Mouse (Mus musculus): ENCODE results near the gene Zfand3. TPM values are rescaled to one million over a fixed set of nuclear protein-coding genes. Genes with fewer than 3 reads are reported as not detected.

Gene Zfand3
- polyA plus RNA-seq, 1 experiment = 138 TPM

DNA sequence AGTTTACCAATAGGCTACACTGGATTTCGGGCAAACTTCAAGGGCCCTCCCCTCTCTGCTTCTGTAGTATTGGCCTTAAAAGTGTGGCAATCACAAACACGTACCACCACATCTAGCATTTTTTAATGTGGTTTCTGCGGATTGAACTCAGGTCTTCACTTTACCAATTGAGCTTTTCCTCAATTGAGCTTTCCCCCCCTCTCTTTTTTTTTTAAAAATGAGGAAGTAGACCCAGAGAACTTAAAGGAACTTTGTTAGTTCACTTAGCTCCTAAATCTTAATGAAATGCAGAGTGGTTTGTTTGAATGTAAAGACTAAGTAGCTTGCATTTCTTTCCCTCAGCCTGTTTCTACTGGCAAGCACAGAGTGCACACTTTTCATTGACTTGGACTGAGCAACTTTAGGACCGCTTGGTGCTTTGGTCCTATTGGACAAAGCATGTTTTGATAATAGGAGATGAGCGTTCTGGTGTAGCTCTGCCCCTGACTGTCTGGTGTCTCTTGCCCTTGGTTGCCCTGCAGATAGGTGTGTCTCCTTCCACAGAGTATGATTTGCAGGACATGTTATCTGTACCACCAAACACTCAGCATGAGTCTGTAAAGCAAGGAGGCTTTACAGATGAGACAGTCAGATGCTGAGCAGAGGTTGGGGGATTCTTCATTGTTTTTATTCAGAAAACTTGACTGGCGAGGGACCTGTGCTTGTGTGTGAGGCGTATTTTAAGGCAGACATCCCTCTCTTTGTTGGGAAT lies 108.2 kb downstream of the Zfand3 start:
- Histone ChIP-seq H3K4me3 (no peak overlapping the region), H3K79me2 (ENCODE audit: control insufficient read depth, insufficient read depth) (peaks cover 86% of the 10 kb centered on the region)
- no peak for TF ChIP-seq POLR2AphosphoS2 (IDR thresholded peaks at IDR 0.05; ENCODE audit: insufficient read length, low read depth)

DNA sequence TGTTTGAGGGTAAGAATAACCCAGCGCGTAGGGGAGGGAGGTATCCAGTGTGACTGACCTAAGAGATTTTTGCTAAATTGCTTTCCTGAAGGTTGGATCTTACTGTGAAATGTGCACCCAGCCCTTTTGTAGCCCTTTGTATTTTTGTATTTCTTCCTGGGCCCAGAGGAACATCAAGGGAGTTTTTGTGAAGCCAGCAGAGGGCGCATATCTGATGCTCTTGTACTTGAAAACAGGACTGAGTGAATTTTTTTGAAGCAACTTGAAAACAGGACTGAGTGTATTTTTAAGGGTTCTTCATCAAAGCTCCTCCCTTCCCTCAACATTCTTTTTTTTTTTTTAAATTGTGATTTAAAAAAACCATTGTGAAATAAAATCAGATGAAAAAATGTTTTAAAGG lies 110.2 kb downstream of the Zfand3 start:
- Histone ChIP-seq H3K4me2 (ENCODE audit: low read depth) (no peak overlapping the region), H3K36me3 (ENCODE audit: control insufficient read depth, insufficient read depth) (no peaks in the 10 kb centered on the region), H3K4me3 (no peak overlapping the region), H3K79me2 (ENCODE audit: control insufficient read depth, insufficient read depth) (peaks cover 93% of the 10 kb centered on the region), H3K27me3 (ENCODE audit: control insufficient read depth, insufficient read depth, insufficient read length) (no peaks in the 10 kb centered on the region), H3ac (ENCODE audit: control insufficient read depth, insufficient read length) (no peak overlapping the region)
- TF ChIP-seq MAX (IDR thresholded peaks at IDR 0.05; ENCODE audit: low read depth) (no peak), REST (IDR thresholded peaks at IDR 0.05; ENCODE audit: insufficient read depth, insufficient read length) (no peak), E2F4 (IDR thresholded peaks at IDR 0.05; ENCODE audit: insufficient read depth) (no peak), CEBPB (IDR thresholded peaks at IDR 0.05; ENCODE audit: insufficient read depth, poor library complexity, severe bottlenecking) (no peak), USF1 (IDR thresholded peaks at IDR 0.05; ENCODE audit: low read depth) (no peak), TCF3 (IDR thresholded peaks at IDR 0.05; ENCODE audit: insufficient read length, low read depth) (no peak), POLR2AphosphoS2 (IDR thresholded peaks at IDR 0.05; ENCODE audit: insufficient read length, low read depth) (no peak), MYOG (IDR thresholded peaks at IDR 0.05; ENCODE audit: control insufficient read depth in 1 of 3, insufficient read depth in 1 of 3, insufficient read length in 2 of 3, low read depth in 2 of 3) (no peak), TCF12 (IDR thresholded peaks at IDR 0.05; ENCODE audit: insufficient read depth, poor library complexity, severe bottlenecking) (no peak), MYOD1 (IDR thresholded peaks at IDR 0.05; ENCODE audit: control insufficient read depth in 1 of 3, insufficient read length in 2 of 3, low read depth in 2 of 3) (no peak), POLR2A (IDR thresholded peaks at IDR 0.05; ENCODE audit: insufficient read length, low read depth) (no peak), SRF (IDR thresholded peaks at IDR 0.05; ENCODE audit: control insufficient read depth, insufficient read length, low read depth) (no peak)

More for the DNA sequence above, 108.2 kb downstream of the Zfand3 start:
- no peaks in the 10 kb centered on the region for H3K36me3 ChIP-seq (ENCODE audit: control insufficient read depth, insufficient read depth)
- no peaks in the 10 kb centered on the region for H3K27me3 ChIP-seq (ENCODE audit: control insufficient read depth, insufficient read depth, insufficient read length)
- H3K4me2 ChIP-seq (ENCODE audit: low read depth) = no peak overlapping the region
- H3ac ChIP-seq (ENCODE audit: control insufficient read depth, insufficient read length) = no peak overlapping the region

DNA sequence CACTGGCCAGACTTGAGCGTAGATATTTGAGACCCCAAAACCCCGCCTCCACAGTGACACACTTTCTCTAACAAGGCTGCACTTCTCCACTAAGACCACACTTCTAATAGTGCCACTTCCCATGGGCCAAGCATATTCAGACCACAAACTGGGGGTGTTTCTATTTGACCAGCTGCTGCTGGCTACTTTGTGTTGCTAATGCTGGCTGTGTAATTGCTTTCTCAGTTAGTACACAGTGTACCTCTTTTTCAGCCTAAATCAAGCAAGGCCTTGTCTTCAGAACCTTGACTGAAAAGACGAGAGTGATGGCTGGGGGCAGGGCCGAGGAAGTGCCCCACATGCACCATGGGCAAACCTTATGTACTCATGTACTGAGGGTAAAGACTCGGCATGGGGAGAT lies 111.7 kb downstream of the Zfand3 start:
- Histone ChIP-seq H3K36me3 (ENCODE audit: control insufficient read depth, insufficient read depth) (no peaks in the 10 kb centered on the region), H3ac (ENCODE audit: control insufficient read depth, insufficient read length) (no peak overlapping the region), H3K4me2 (ENCODE audit: low read depth) (no peak overlapping the region), H3K27me3 (ENCODE audit: control insufficient read depth, insufficient read depth, insufficient read length) (no peaks in the 10 kb centered on the region), H3K79me2 (ENCODE audit: control insufficient read depth, insufficient read depth) (peaks cover 87% of the 10 kb centered on the region), H3K4me3 (no peak overlapping the region)
- TF ChIP-seq E2F4 (IDR thresholded peaks at IDR 0.05; ENCODE audit: insufficient read depth) (no peak), MYOD1 (IDR thresholded peaks at IDR 0.05; ENCODE audit: control insufficient read depth in 1 of 3, insufficient read length in 2 of 3, low read depth in 2 of 3) (peak in 1 of 3 experiments; percentile 3), CEBPB (IDR thresholded peaks at IDR 0.05; ENCODE audit: insufficient read depth, poor library complexity, severe bottlenecking) (no peak), POLR2A (IDR thresholded peaks at IDR 0.05; ENCODE audit: insufficient read length, low read depth) (no peak), POLR2AphosphoS2 (IDR thresholded peaks at IDR 0.05; ENCODE audit: insufficient read length, low read depth) (no peak)

DNA sequence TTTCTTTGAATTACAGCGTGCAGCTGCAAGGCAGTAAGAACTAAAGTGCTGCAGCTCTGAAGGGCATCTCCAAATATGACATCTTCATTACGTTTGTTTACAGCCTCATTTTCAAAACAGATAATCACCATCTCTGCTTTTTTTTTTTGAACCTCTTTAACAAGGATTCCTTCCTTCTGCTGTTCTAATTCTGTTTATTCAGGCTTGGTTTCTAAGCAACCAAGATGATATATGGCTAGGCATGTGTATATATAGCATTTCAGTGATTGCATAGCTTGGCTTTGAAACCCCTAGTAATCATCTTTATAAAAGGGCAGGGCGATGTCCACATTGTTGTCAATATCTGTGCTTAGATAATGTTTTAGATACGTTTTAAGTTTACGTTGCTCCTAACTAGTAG lies 113.5 kb downstream of the Zfand3 start:
- TF ChIP-seq REST (IDR thresholded peaks at IDR 0.05; ENCODE audit: insufficient read depth, insufficient read length) = no peak
- no peak for TF ChIP-seq USF1 (IDR thresholded peaks at IDR 0.05; ENCODE audit: low read depth)
- H3K36me3 ChIP-seq (ENCODE audit: control insufficient read depth, insufficient read depth) = no peaks in the 10 kb centered on the region
- H3K79me2 ChIP-seq (ENCODE audit: control insufficient read depth, insufficient read depth) = peaks cover 82% of the 10 kb centered on the region
- H3ac ChIP-seq (ENCODE audit: control insufficient read depth, insufficient read length) = no peak overlapping the region
- H3K4me3 ChIP-seq = no peak overlapping the region
- no peak overlapping the region for H3K4me2 ChIP-seq (ENCODE audit: low read depth)
- no peaks in the 10 kb centered on the region for H3K27me3 ChIP-seq (ENCODE audit: control insufficient read depth, insufficient read depth, insufficient read length)

DNA sequence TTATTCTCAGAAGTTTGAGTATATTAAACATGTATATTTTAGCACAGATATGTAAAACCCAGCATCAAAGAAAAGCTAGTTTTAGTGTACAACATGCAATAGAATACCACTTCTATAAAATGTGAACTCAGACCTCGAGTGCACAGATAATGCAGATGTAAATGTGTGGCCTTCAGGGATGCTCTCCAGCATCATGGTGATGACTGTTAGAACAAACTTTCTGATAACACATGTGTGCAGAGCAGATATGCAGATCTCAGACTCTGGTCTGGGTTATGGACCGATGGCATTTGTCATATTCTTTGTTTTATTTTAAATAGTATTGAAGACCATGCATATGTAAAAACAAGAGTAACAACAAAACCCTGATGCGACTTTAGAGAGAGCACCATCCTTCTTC lies 117.7 kb downstream of the Zfand3 start:
- H3K79me2 ChIP-seq (ENCODE audit: control insufficient read depth, insufficient read depth) = peaks cover 82% of the 10 kb centered on the region
- TF ChIP-seq SRF (IDR thresholded peaks at IDR 0.05; ENCODE audit: control insufficient read depth, insufficient read length, low read depth) (no peak), POLR2A (IDR thresholded peaks at IDR 0.05; ENCODE audit: insufficient read length, low read depth) (no peak), TCF3 (IDR thresholded peaks at IDR 0.05; ENCODE audit: insufficient read length, low read depth) (no peak), REST (IDR thresholded peaks at IDR 0.05; ENCODE audit: insufficient read depth, insufficient read length) (no peak), MAX (IDR thresholded peaks at IDR 0.05; ENCODE audit: low read depth) (no peak), TCF12 (IDR thresholded peaks at IDR 0.05; ENCODE audit: insufficient read depth, poor library complexity, severe bottlenecking) (no peak), MYOD1 (IDR thresholded peaks at IDR 0.05; ENCODE audit: control insufficient read depth in 1 of 3, insufficient read length in 2 of 3, low read depth in 2 of 3) (no peak), MYOG (IDR thresholded peaks at IDR 0.05; ENCODE audit: control insufficient read depth in 1 of 3, insufficient read depth in 1 of 3, insufficient read length in 2 of 3, low read depth in 2 of 3) (no peak), E2F4 (IDR thresholded peaks at IDR 0.05; ENCODE audit: insufficient read depth) (no peak), USF1 (IDR thresholded peaks at IDR 0.05; ENCODE audit: low read depth) (no peak), CEBPB (IDR thresholded peaks at IDR 0.05; ENCODE audit: insufficient read depth, poor library complexity, severe bottlenecking) (no peak), POLR2AphosphoS2 (IDR thresholded peaks at IDR 0.05; ENCODE audit: insufficient read length, low read depth) (no peak)
- no peak overlapping the region for H3K4me3 ChIP-seq
- peaks cover 5% of the 10 kb centered on the region for H3K36me3 ChIP-seq (ENCODE audit: control insufficient read depth, insufficient read depth)
- no peak overlapping the region for H3ac ChIP-seq (ENCODE audit: control insufficient read depth, insufficient read length)
- H3K27me3 ChIP-seq (ENCODE audit: control insufficient read depth, insufficient read depth, insufficient read length) = no peaks in the 10 kb centered on the region
- no peak overlapping the region for H3K4me2 ChIP-seq (ENCODE audit: low read depth)
